Mouse (Mus musculus) adrenal gland, postnatal 36 days (tissue): ENCODE measurements at regions not wholly inside any gene's neighbourhood (a gene's known extent, or its start where the extent isn't known, plus 50 kb on each side); places are given as distances from the start of the nearest gene placed in this dataset.

Experiments
- DNase-seq, 2 experiments: peaks; one replicate each; pipeline ENCODE4 v3.0.0; 2021; ENCODE audit warnings: mixed read lengths in 1 of 2

GRCm38 (mm10) chr6:31274236-31274635 lies 124.3 kb upstream of the Mkln1 start:
- peak in 1 of 2 experiments; percentile 38 for DNase-seq

- no peak for DNase-seq
Observed at GRCm38 (mm10) chr6:31277792-31278191, 120.7 kb upstream of the Mkln1 start.

- DNase-seq = no peak
Observed at GRCm38 (mm10) chr6:31283973-31284372, 114.6 kb upstream of the Mkln1 start.

- no peak for DNase-seq
Observed at GRCm38 (mm10) chr6:31284390-31284789, 114.1 kb upstream of the Mkln1 start.

- no peak for DNase-seq
Observed at GRCm38 (mm10) chr6:31285064-31285463, 113.5 kb upstream of the Mkln1 start.

GRCm38 (mm10) chr6:31285981-31286737 lies 112.4 kb upstream of the Mkln1 start:
- peak in 1 of 2 experiments; percentile 28 for DNase-seq

- DNase-seq = no peak
Observed at GRCm38 (mm10) chr6:31287176-31287575, 111.4 kb upstream of the Mkln1 start.

- no peak for DNase-seq
Observed at GRCm38 (mm10) chr6:31287686-31288085, 110.8 kb upstream of the Mkln1 start.

GRCm38 (mm10) chr6:31288421-31289233 lies 109.9 kb upstream of the Mkln1 start:
- DNase-seq = peak; percentile 78 to 81

GRCm38 (mm10) chr6:31289234-31289486 lies 109.4 kb upstream of the Mkln1 start:
- DNase-seq = no peak

- DNase-seq = no peak
Observed at GRCm38 (mm10) chr6:31292081-31292480, 106.5 kb upstream of the Mkln1 start.

GRCm38 (mm10) chr6:31293008-31293407 lies 105.5 kb upstream of the Mkln1 start:
- no peak for DNase-seq

GRCm38 (mm10) chr6:31299395-31299794 lies 99.1 kb upstream of the Mkln1 start:
- DNase-seq = no peak

GRCm38 (mm10) chr6:31305736-31306135 lies 92.8 kb upstream of the Mkln1 start:
- no peak for DNase-seq

- DNase-seq = no peak
Observed at GRCm38 (mm10) chr6:31307047-31307633, 91.4 kb upstream of the Mkln1 start.

GRCm38 (mm10) chr6:31307899-31308298 lies 90.6 kb upstream of the Mkln1 start:
- no peak for DNase-seq

GRCm38 (mm10) chr6:31310660-31311059 lies 87.9 kb upstream of the Mkln1 start:
- no peak for DNase-seq

- DNase-seq = no peak
Observed at GRCm38 (mm10) chr6:31313869-31314470, 84.6 kb upstream of the Mkln1 start.

GRCm38 (mm10) chr6:31317741-31318225 lies 80.8 kb upstream of the Mkln1 start:
- peak; percentile 34 to 51 for DNase-seq

GRCm38 (mm10) chr6:31318506-31318905 lies 80.0 kb upstream of the Mkln1 start:
- peak; percentile 83 to 86 for DNase-seq

- no peak for DNase-seq
Observed at GRCm38 (mm10) chr6:31319431-31319830, 79.1 kb upstream of the Mkln1 start.

- no peak for DNase-seq
Observed at GRCm38 (mm10) chr6:31320141-31320830, 78.2 kb upstream of the Mkln1 start.
